Mouse (Mus musculus) thymus, adult 18-20 months (tissue): ENCODE results near the gene Tbc1d17.

ENCODE experiments used
- DNase-seq, 2 experiments: peaks; one replicate each; pipeline ENCODE4 v3.0.0; 2022; ENCODE audit warnings: mixed read lengths in 2 of 2

The Tbc1d17 gene

GRCm38 (mm10) chr7:44868919-44869696 lies 20.2 kb upstream of the Tbc1d17 start:
- DNase-seq, result peak; percentile 51 to 52

- no peak for DNase-seq
Observed at GRCm38 (mm10) chr7:44868465-44868864, 19.6 kb upstream of the Tbc1d17 start.

- no peak for DNase-seq
Observed at GRCm38 (mm10) chr7:44867802-44868201, 18.9 kb upstream of the Tbc1d17 start.

- DNase-seq, result no peak
Observed at GRCm38 (mm10) chr7:44867010-44867702, 18.3 kb upstream of the Tbc1d17 start.

GRCm38 (mm10) chr7:44866276-44867009 lies 17.6 kb upstream of the Tbc1d17 start:
- no peak for DNase-seq

GRCm38 (mm10) chr7:44864595-44865542 lies 16.0 kb upstream of the Tbc1d17 start:
- DNase-seq, result no peak

- DNase-seq, result no peak
Observed at GRCm38 (mm10) chr7:44863982-44864494, 15.2 kb upstream of the Tbc1d17 start.

GRCm38 (mm10) chr7:44863210-44863609 lies 14.3 kb upstream of the Tbc1d17 start:
- DNase-seq, result no peak

GRCm38 (mm10) chr7:44862434-44862833 lies 13.6 kb upstream of the Tbc1d17 start:
- DNase-seq, result no peak

- no peak for DNase-seq
Observed at GRCm38 (mm10) chr7:44861429-44861816, 12.5 kb upstream of the Tbc1d17 start.

GRCm38 (mm10) chr7:44860576-44861428 lies 11.9 kb upstream of the Tbc1d17 start:
- DNase-seq, result peak in 1 of 2 experiments; percentile 33

GRCm38 (mm10) chr7:44859896-44860295 lies 11.0 kb upstream of the Tbc1d17 start:
- DNase-seq, result no peak

- DNase-seq, result peak in 1 of 2 experiments; percentile 56
Observed at GRCm38 (mm10) chr7:44857905-44858304, 9.0 kb upstream of the Tbc1d17 start.

- peak; percentile 69 to 81 for DNase-seq
Observed at GRCm38 (mm10) chr7:44857042-44857552, 8.2 kb upstream of the Tbc1d17 start, which contains the start of gene Pnkp. TSS of gene Pnkp (plus strand) at chr7:44857139.

GRCm38 (mm10) chr7:44856265-44856916 lies 7.5 kb upstream of the Tbc1d17 start:
- peak in 1 of 2 experiments; percentile 56 for DNase-seq

- peak in 1 of 2 experiments; percentile 44 for DNase-seq
Observed at GRCm38 (mm10) chr7:44855036-44855435, 6.2 kb upstream of the Tbc1d17 start.

GRCm38 (mm10) chr7:44854356-44855031 lies 5.6 kb upstream of the Tbc1d17 start:
- DNase-seq, result peak; percentile 70 to 77

- DNase-seq, result peak in 1 of 2 experiments; percentile 41
Observed at GRCm38 (mm10) chr7:44853596-44854355, 4.9 kb upstream of the Tbc1d17 start.

GRCm38 (mm10) chr7:44853065-44853464 lies 4.2 kb upstream of the Tbc1d17 start:
- DNase-seq, result no peak
